Mouse (Mus musculus): Measurements from ENCODE around the gene Ostc. TPM values are rescaled to one million over a fixed set of nuclear protein-coding genes. Genes with fewer than 3 reads are reported as not detected.

Gene Ostc
- 85.9 and 89.5 TPM in 2 replicates for total RNA-seq (2021)
- long read RNA-seq, transcript Ostc-201 (4 exons, 1,067 nt): major isoform, 115 of 121 reads
- long read RNA-seq, transcript Ostc-202 (1 exons, 704 nt): minor isoform, 5 of 121 reads
- long read RNA-seq, partial matches to known transcripts: 1 of 121 reads
- long read RNA-seq, other reads (novel, unspliced or antisense): 0 of 121 reads

DNA sequence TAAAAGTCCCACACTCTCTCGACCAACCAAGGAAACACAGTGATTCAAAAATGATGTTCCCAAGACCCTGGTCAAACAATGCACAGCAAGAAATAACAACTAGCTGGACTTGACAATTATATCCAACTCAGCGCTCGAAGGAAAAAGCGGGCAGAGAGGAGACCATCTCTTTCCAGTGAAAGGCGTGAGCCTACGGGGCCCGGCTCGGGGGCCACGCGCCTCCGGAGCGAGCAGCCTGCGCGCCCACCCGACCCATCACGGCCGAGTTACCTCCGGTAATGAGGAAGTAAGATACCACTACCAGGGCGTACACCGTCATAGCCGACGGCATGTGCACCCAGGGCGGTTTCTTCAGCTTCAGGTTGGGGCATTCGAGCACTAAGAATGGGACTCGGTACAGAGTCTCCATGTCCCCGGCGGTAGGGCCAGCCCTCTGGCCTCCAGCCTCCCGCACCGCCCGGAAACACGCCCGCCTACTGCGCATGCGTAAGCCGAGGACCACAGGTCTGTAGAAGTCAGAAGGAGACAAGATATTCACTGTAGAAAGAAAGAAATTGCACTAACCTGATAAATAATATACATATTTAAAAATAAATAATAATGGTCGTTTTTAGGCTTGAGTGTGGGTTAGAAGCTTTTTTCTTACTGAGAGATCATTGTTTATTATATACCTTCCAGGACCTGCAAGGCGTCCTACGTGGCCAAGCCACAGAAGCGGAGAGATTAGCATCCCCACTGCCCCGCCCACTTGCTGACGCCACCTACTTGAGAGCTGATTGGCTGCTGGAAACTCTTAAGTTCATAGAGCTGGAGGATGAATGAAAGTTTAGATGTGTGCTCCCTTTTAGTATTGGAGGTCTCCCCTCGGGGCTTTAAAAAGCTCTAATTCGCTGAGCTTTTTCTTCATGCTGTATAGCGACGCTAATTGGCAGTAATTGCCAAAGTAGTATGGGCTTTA, at the start of gene Ostc:
Gene Ostc, minus strand, starts transcription at position 478 of the 958 bp plus-strand sequence.
- peak; percentile 96 for DNase-seq

DNA sequence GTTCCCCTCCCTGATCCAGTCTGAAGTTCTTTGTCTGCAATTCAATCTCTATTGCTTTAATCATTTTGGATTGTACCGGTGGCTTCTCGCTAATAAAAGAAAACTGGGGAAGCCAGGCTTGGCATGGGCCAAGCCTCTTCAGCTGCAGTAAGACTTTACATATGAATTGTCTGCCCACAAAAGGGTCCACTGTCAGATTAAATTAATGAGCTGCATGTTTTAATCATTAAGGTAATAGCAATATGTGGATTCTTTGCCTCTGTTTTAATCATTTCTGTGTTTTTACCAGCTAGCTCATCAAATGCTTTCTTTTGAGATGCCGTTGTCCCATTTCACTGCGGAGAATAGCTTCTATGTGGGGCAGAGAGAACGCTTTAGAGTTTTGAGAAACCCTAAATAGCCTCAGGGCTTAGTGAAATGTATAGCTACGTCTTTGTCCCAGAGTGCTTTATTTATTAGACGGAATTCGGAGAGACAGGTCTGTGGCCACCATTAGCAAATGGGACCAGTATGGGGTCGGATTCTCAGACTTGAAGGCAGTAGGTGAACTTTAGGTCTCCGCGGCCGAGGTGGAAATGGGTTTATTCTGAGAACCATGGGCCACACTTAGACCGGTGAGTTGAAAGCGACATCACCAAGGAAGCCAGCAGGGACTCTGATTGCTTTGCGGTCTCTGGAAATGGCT, 49.1 kb upstream of the Ostc start:
- DNase-seq: no peak

DNA sequence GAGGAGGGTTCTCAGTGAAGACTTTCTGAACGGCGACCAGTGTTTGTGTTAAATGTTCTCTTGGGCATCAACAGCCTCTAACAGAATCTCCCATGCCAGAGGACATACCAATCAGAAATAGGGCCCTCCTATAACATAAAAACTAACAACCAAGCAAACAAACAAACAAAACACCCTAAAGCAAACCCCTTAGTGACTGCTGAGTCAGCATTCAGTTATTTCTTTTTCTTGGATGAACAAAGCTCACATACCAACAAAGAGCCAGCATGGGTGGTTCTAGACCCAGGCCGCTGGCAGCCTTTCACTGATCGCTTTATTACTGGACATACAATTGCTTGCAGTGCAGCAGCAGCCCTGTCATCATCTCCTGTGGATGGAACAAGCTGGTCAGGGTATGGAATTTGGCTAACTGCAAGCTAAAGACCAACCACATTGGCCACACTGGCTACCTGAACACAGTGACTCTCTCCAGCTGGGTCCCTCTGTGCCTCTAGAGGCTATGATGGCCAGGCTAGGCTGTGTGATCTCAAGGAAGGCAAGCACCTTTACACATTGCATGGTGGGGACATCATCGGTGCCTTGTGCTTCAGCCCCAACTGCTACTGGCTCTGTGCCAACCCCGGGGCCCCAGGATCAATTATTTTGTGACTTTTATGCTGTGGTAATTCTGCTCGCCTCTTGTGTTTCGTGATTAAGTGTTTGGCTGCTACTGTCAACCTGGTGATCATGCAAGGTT, 48.0 kb upstream of the Ostc start:
- DNase-seq: no peak

GRCm38 (mm10) chr3:130749206-130749605, 40.0 kb upstream of the Ostc start:
- DNase-seq: no peak

DNA sequence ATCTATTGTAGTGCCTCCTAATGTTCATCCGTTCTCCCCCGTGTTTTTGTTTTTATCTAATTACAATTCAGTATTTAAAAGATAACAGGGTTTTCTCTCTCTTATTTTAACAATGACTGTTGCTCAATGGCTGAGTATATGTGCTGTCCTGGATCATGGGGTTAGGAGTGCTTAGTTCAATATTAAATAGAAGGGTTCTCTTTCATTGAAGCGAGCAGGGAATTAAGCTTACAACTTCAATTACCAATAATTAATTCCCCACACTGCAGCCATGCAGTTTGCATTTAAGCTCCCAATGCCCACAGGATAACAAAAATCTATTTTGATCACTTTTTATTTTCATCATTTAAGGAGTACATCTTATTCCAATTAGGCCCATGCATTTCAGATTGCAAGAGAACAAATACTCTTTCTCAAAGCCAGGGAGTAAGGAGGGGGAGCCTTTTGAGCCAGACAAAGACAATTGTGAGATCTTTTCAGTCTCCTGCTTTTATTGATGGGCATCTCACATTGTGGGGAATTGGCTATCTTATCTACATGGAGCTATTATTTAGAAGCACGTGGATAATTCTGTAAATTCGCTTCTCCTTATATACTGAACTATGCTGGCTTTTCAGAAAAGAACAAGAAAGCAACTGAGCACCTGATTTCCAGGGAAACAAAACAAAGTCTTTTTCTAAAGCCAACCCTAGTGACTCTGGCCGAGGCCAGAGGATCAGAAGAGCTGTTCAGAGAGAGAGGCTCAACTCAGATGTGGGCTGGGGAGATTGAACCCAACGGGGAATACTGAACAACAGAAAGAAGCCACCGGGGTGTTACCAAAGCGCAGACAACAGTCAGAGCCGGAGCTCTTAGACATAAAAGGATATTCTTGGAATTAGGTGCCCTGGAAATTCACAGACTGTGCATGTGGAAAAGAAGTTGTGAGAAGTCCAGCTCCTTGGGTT, 37.7 kb upstream of the Ostc start:
- no peak for DNase-seq

GRCm38 (mm10) chr3:130737652-130738361, 28.6 kb upstream of the Ostc start:
- no peak for DNase-seq

DNA sequence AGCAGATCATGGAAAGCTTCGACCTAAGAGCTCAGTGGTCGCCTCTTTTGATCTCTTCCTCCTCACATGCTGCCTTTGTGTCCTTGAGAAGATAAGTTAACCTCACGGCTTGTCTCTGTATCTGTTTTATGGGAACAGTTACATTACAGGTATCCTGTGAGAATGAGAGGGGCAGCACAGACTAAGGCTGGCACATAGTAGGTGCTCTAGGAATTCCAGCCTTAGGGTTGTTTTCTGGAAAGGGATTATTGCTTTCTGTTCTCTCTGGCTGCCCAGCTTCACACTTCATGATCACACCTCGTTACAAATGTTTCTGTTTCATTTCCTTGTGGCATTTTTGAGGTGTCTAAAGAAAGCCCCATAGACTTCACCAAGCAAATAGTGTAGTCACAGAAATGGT, 27.5 kb upstream of the Ostc start:
- DNase-seq: no peak

DNA sequence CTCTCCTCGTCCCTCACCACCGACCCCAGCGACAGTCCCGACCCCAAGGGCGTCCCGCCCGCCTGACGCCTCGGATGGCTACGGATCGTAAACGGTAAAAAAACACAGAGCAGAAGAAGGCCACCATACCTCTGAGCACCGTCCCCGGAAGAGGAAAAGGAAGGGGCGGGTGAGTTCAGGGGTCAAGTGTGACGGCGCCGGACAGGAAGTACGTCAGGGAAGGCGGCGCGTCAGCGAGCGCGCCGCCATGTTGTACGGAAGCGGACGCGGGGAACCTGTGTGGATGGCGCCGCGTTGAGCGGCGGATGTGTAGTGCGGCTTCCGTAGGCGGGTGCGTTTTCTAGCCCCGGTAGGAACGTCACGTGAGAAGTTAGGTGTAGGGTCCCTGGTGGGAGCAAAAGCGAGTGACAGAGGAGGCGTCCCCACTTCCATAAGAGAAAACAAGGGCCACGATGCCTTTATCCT, 21.0 kb upstream of the Ostc start, which contains the start of gene Rpl34:
Gene Rpl34, minus strand, starts transcription at position 210 of the 465 bp plus-strand sequence.
- DNase-seq: peak; percentile 92

GRCm38 (mm10) chr3:130729472-130730188, 20.4 kb upstream of the Ostc start:
- DNase-seq: peak; percentile 37

DNA sequence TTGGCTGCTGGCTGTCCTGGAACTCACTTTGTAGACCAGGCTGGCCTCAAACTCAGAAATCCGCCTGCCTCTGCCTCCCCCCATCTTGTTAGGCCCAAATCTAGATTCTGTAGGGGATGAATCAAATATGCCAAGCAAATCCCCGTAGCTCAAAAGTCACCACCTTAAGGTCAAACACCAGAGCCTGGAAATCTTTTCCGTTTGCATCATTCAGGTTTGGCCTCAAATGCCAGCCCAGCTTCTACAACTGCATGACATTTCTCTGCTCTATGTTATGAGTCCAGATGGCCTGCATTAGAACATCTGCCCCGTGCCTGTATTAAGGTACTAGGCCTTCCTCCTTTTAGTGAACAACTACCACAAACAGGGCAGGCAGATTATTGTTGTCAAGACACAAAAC, 18.4 kb upstream of the Ostc start:
- no peak for DNase-seq

GRCm38 (mm10) chr3:130727036-130727435, 17.8 kb upstream of the Ostc start:
- peak; percentile 13 for DNase-seq

DNA sequence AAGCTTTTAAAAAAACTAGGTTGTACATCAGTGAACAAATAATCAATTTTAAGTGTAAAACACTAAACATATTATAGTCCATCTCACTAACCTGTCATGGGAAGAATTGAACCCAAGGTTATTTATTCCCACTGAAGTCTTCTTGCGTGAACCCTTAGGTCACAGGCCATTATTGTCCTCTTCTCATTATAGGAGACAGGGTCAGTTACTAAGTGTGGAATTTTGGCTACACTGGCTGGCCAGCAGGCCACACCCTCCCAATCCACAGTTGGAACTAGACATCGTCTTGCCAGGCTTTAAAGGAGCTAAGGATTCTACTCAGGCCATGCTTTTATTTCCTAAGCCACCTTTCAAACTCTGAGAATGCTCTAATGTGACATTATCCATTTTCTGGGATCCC, 16.5 kb upstream of the Ostc start:
- no peak for DNase-seq

DNA sequence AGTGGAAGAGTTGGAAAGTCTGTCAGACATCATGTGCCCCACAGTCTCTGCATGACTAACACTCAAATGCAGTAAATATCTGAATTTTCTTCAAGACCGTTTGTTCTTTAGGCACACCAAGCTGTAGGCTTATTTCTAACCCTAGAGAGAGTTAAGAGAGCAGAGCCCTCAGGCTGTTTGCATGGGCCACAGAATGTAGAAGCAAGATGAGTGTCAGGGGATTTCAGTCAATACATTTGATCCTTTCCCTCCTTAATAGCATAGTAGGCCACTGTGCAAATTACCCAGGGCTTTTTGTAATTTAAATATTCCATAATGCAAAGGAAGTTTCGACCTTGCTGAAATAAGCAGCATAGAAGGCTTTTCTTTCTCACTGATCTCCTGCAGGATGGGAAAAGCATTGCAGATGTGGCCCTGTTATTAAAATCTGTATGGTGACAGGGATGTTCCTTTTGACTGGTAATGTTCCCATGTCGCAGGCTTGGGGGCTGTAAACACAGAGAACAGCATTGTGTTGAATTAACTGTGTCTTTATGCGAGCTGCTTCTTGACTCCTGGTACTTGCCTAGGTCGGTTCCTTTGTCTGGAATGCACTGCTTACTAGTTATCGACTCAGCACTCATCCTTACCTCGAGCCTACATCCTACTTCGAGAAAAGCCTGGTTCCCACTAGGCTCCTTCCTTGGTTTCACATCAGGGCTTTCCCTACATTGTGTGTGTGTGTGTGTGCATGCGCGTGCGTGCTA, 13.7 kb upstream of the Ostc start:
- DNase-seq: no peak

DNA sequence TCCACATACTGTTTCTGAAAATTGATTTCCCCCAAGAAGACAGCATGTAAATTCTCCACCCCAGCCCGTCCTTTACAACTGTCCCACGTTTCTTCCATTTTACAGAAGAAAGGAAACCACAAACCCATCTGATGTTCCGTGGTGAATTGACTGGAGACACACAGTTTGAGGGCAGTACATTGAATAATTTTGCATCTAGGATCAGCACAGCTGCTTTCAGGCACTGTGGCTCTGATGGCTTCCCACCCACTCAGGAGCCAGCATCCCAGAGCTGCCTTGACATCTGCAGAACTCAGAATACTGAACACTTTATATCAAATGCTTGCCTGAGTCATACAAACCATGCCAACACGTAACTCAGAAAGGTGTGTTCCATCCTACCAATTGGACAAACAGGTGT, 11.0 kb upstream of the Ostc start:
- DNase-seq: no peak

DNA sequence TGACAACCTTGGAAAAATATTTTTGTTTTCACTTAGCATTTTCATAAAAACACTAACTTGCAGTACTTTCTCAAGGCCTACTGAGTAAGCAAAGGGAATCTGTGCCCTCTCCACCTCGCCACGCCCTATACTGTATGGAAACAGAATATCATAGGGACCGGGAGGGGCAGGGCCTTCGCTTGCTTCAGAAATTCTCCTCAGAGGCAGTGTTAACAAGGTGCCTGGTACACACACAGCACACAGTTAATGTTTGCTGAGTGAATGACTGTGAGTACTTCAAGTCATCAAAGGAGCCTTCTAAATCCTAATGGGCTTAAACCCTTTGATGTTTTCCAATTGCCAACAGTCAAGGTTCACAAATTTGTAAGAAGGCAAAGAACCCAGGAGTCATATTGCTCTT, 9.6 kb upstream of the Ostc start:
- no peak for DNase-seq

- no peak for DNase-seq
These were observed 7.3 kb upstream of the Ostc start for GRCm38 (mm10) chr3:130716555-130716954.

- peak; percentile 73 for DNase-seq
These were observed 5.7 kb upstream of the Ostc start for GRCm38 (mm10) chr3:130714775-130715568.

DNA sequence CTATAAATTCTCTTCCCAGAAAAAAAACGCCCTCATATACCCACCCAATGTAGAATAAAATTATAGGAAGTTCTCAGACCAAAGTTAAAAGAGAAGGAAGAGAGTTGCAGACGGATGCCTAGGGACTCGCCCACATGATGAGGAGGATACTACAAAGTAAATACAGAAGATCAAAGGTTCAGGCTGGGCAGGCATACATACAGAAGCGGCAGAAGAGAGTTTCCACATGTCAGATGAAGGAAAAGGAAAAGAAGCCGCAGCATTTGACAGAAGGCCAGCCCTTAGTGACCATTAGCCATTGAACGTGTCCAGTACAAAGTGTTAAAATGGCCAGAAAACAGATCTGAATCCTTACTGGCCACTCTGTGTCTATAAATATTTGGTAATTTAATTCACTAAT, 3.6 kb upstream of the Ostc start:
- no peak for DNase-seq

Data from adrenal gland, postnatal 25 days (tissue).